Mouse (Mus musculus) large intestine, adult 2 months (tissue): Measurements from ENCODE around the gene Ankzf1. TPM values are rescaled to one million over a fixed set of nuclear protein-coding genes. Genes with fewer than 3 reads are reported as not detected.
"Not testable (repeated sequence)": the region's sequence is repeated elsewhere in the genome, so short reads cannot be mapped to it uniquely, and the experiment has no call there.

Experiments used
- DNase-seq: peaks from one replicate; pipeline ENCODE4 v3.0.0-alpha.2; 2012; ENCODE audit warnings: low read depth, low spot score
- WGBS: fragments of 180-500 bp; shearing (Covaris S2); methylation state at CpG from one replicate; pipeline ENCODE4 v1.1.7; 2018; 5-methylcytosine and 5-hydroxymethylcytosine counted together
- polyA plus RNA-seq: library from polyadenylated mRNA; depleted of rRNA; stranded (reverse); fragments of >200 nt; gene quantifications from 2 replicates; pipeline ENCODE4 v1.2.3, GENCODE M21; 2012

Gene Ankzf1
- polyA plus RNA-seq, 1 experiment = 19.2 TPM

DNA sequence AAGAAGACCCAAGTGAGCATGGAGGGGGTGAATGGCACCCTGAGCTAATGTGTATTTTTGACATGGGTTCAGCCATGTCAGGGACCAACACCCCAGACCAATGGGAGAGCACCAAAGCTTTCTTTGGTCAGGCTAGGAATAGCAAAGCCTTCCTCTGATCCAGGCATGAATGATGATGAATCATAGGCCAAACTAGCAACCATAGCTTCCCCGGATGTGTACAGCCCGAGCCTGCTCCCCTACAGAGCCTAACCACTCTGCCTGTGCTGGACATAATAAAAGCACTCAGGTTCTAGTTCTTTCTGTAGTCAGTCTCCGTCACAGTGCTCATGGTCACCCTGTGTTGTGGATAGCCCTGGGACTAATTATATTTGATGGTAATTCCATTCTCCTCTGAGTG, 29.6 kb downstream of the Ankzf1 start:
- 74% methylated on average over 3 of the region's 3 CpGs for WGBS
- no peak for DNase-seq

DNA sequence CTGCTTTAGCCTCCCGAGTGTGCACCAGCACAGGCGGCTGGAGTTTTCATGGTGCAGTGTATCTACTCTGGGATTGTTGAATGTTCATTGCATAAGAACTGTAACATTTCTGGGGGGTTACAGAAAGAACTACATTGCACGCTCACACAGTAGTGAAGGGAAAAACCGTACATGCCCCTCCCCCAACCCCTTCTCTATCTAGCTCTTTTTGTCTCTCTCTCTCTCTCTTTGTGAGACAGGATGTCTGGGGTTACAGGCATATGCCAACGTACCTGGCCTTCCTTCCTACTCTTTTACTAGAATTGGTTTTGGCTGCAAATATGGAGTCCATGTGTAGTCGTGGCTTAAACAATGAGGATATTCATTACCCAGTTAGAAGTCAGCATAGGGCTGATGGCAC, 31.0 kb downstream of the Ankzf1 start:
- 80% methylated on average over 6 of the region's 6 CpGs for WGBS
- no peak for DNase-seq

DNA sequence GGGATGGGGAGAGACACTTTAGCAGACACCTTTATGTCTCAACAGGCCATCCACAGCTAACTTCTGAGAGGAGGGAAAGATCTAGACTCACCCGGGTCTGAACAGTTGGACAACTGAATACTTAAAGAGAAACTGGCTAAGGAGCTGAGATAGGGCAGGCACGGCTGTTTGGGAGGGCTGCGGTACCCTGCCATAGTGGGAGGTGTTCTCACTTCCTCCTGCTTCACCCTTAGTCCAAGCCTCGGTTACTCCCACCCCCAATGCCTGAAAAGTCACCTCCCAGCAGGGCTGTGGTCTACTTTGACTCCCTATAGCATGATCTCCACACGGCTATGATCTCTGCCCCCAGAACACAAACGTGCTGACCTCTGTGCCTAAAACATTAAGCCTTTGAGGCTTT, 31.6 kb downstream of the Ankzf1 start:
- WGBS = 61% methylated on average over 6 of the region's 6 CpGs
- DNase-seq = no peak

DNA sequence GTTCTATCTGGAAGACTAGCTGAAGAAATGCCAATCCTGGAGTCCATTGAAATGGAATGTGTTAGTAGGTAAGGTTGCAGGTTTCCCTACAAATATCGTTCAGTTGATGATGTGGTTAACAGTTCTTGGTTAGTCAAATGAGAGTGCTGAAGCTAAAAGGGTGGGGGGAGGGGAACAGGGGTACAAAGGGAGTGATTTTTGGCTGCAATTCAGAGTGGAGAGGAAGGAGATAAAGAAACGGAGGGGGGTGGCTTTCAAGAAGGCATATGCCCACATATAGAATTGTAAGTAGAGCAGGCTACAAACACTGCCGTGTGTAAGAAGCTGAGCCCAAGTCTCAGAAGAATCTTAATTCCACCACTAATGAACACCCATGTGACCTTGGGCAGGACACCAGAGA, 33.5 kb downstream of the Ankzf1 start:
- DNase-seq = no peak
- WGBS = 61% methylated on average over 3 of the region's 3 CpGs

DNA sequence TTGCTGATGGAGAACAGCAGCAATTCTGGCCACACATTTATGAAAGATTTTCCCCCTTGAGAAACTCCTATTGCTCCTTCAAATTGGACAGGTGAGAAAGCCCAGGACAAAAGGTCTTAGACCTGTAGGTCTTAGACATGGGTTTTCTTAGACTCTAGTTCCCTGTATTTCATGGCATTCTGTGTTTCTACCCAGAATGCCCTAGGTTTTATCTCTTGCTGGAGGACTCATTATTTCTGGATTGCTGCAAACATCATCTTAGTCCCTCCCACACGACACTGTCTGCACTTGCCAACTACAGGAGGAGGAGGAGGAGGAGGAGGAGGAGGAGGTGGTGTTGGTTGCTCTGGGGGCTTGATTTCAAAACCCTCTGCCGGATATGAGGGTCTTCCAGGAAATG, 34.2 kb downstream of the Ankzf1 start:
- DNase-seq = no peak
- 50% methylated on average over 2 of the region's 2 CpGs for WGBS

DNA sequence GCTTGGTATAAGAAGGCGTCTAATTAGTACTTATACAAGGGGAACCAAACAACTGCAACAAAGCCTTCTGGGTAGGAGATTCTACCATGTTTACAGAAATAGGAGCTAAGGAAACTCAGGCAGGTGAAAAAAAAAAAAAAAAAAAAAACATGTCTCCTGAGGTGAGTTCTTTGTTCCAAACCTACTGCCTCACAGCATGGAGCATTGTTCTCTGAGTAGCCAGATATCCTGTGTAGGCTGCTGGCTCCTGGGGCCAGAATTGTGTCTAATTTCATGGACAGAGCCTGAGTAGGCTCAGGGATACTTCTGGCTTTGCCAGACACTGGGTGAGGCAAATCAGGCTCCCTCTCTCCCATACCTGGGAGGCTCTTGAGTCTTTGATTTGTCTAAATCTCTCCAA, 35.7 kb downstream of the Ankzf1 start:
- DNase-seq = no peak
- WGBS = 79% methylated on average over 1 of the region's 1 CpGs

DNA sequence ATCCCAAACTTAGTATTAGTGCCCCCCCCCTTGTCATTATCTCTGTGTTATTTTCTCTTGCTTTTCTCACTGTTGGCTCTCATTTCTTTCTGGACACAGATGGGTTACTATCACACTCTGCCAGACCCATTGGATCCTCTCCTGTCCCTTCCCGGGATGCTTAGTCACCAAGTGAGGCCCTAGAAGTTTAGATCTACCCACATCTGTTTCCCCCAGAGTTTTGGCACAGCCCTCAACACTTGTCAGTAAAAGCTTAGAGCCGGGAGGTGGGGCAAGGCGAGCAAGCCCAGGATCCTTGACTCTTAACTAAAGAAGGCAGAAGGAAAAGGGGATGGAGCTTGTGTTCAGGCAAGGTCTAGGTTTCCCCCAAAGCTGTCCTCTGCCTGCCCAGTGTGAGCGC, 37.2 kb downstream of the Ankzf1 start:
- DNase-seq = no peak
- whole genome bisulfite sequencing = 58% methylated on average over 4 of the region's 4 CpGs

DNA sequence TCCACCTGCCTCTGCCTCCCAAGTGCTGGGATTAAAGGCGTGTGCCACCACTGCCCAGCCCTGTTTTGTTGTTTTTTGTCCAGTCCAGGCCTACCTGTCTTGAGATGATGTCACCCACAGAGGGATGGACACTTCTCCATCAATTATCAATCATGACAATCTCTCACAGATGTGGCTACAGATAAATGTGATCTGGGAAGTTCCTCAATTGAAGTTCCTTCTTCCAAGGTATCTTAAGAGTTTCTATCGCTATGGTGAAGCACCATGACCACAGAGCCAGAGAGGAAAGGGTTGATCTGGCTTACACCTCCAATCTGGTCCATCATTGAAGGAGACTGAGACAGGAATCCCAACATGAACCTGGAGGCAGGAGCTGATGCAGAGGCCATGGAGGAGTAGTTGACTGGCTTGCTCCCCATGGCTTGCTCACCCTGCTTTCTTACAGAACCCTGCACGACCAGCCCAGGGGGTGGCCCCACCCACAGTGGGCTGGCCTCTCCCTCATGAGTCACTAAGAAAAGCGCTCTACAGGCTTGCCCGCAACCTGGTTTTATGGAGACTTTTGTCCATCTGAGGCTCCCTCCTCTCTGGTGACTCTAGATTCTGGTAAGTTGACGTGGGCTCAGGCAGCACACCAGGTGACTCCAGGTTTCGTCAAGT, 38.5 kb downstream of the Ankzf1 start:
- no peak for DNase-seq
- WGBS = 50% methylated on average over 7 of the region's 7 CpGs

DNA sequence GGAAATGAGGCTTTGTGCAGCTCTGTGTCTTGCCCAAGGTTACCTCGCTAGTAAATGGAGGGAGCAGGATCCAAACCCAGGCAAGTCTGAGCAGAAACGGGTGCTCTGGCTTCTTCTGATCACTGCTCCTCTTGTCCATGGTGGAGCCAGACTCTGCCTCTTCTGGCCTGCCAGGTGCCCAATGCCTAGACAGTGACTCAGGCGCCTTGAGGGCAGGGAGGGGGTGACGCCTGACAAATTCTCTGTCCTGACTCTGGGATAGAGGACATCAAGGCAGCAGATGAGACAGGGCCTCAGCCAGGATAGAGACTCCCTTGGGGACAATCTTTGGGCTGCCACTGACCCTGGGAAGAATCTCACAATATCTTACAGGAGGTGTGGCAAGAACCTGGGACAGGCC, 39.3 kb downstream of the Ankzf1 start:
- WGBS = 72% methylated on average over 4 of the region's 4 CpGs
- no peak for DNase-seq

DNA sequence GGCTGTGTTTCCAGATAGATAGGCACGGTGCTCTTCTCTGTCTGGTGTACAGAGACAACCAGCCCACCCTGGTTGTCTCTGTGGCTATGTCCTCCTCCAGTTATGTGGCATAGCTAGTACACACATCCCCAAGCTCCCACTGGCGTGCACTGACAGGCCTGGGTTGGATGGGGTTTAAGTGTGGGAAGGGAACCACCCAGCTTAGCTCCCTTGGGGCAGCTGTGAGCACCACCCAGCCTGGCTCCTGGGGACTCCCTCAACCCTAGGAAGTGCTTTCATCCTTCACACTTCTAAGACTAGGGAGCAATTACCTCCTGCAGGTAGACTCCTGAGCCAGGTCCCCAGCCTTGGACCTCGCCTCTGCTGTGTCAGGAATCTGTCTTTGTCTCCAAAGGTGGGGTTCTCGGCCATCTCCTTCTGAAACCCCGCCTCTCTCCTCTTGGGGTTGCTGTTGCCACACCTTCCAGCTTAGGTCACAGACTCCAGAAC, 39.8 kb downstream of the Ankzf1 start, which contains the start of gene A630095N17Rik:
TSS of gene A630095N17Rik (minus strand) at position 439 of the 489 bp plus-strand sequence.
- no peak for DNase-seq
- 69% methylated on average over 5 of the region's 5 CpGs for WGBS

DNA sequence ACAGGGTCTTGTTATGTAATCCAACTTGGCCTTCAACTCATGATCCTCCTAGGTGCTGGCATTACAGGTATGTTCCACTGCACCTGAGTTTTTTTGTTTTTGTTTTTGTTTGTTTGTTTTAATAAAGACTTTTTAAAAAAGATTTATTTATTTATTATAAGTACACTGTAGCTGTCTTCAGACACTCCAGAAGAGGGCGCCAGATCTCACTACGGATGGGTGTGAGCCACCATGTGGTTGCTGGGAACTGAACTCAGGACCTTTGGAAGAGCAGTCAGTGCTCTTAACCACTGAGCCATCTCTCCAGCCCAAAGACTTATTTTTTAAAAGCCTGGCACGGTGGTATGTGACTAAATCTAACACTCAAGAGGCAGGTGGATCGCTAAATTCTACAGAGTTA, 40.5 kb downstream of the Ankzf1 start:
- DNase-seq = not testable (repeated sequence)
- WGBS = 72% methylated on average over 4 of the region's 4 CpGs

DNA sequence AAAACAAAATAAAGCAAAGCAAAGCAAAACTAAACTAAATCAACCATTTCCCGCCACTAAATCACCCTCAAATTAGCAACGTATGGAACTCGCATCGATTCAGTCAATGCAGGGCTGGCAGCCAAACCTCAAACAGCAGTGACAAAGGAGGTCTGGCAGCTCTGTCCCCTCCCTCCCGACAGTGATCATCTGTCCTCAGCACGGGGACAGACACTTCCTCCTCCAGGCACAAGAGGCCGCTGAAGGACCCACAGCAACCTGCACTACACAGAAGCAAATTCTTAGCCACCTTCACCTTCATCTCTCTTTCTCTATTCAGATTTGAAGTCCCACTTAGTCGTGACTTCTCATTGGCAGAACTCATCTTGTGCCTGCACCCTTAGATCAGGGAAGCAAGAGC, 42.7 kb downstream of the Ankzf1 start:
- WGBS = 1% methylated on average over 8 of the region's 8 CpGs
- DNase-seq = no peak

DNA sequence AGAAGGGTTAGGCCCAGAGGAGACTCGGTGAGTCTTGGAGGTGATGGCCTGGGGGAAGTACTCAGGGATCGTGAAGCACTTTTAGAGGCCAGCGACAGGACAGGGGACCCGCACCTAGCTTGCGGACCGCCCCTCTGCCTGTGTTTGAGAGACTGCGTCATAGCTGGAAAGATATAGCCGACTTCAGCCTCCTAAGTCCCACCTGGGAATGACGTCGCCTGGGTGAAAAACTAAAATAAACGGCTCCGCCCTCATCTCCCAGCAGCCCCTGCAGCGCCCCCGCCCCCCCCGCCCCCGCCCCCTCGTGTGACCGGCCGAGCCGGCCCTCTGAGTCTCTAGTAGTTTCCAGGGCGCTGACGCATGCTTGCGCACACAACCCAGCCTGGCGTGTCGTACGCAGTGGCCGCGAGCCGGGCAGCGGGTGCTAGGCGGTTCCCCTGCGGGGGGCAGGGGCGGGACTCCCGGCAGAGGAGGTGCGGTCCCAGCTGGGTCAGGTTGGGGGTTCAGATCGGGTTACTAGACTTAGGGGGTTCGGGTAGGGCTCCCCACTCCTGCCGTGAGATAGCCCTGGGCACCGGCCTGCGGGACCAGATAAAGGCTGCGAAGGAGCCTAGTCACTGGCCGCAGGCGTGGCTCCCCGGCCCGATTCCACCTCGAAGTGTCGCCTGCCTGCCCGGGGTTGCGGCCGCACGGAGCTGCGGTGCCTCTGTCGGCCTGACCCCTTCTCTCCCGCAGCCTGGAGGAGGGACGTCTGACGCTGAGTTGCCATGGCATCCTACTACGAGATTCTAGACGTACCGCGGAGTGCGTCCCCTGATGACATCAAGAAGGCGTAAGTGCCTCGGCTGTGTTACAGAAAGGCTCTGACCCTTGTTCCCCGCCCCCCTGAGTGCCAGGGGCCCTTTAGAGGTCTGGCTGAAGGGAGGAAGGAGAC, 44.4 kb downstream of the Ankzf1 start, which contains the start of gene Dnajb2:
TSS of gene Dnajb2 (plus strand) at position 290 of the 934 bp plus-strand sequence.
- DNase-seq = no peak
- under 1% methylated on average over 64 of the region's 64 CpGs for WGBS

DNA sequence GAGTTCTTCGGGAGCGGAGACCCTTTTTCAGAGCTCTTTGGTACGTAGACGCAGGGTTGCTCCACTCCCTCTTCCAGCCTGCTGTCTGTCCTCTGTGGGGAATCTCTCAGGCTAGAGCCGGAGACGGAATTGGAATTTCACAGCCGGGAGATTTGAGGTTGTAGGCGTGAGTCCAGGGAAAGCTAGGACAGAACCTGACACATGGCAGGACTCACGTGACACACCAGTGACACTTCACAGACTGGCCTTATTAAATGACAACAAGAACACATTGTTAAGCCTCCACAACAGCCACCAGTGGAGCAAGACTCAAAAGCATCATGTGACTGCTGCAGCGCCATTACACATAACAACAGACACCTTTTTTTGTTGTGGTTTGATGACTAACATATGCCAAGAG, 47.6 kb downstream of the Ankzf1 start:
- 89% methylated on average over 10 of the region's 10 CpGs for WGBS
- DNase-seq = no peak

DNA sequence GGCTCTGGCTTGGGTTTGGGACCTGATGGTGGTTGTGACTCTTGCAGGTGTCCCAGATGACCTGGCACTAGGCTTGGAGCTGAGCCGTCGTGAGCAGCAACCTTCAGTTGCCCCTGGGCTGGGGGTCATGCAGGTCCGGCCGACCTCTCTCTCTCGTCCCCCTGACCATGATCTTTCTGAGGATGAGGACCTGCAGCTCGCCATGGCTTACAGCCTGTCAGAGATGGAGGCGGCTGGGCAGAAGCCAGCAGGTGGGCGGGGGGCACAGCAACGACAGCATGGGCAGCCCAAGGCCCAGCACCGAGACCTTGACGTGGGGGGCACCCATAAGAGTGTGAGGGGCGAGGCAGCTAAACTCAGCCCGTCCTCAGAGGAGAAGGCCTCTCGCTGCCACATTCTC, 51.5 kb downstream of the Ankzf1 start:
- 93% methylated on average over 14 of the region's 14 CpGs for WGBS

DNA sequence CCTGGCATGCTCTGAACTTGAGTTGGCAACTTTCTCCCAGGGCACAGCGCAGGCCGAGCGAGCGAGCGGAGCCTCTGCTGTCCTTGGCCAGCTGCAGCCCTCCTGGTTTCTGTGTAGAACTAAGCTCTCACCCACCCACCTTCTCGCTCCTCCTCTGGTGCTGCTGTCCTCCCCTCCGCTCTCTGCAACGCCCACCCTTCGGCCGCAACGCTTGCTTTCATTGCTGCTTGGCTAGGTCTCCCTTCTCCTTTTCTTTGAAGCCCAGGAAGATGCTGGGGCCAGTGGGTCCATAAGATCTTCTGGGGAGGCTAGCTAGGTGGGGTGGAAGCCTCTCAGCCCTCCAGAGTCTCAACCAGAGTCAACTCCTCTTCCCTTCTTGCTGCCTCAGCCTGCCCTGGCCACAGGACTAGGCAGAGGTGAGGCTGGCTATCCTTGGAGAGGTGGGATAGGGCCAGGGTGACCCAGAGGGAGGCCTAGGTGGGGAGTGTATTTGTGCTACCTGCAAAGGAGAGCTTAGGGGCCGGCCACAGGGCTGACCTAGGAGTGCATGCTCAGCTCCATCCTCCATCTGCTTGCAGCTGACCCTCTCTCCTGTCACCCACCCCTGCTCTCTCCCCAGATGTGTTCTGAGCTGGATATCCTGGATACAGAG, 52.4 kb downstream of the Ankzf1 start:
- WGBS = 95% methylated on average over 12 of the region's 12 CpGs
- no peak for DNase-seq

More for the DNA sequence above, 51.5 kb downstream of the Ankzf1 start:
- no peak for DNase-seq

DNA sequence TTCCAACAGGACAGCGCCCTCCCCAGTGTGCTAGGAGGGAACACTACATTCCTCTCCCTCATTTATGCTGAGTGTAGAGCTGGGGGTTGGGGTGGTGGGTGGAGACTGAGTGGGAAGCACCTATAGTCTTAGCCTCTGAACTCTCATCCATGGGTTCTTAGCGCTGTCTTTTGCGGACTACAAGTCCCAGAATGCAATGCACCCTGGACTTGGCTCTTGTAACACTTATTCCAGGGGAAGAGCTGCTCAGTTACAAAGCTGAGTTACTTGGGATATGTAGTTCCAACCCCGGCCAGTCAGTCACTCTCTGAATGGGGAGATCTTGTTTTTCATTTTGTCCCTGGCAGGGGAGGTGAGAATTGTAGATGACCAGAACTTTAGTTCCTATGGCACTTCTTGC, 52.9 kb downstream of the Ankzf1 start:
- DNase-seq = no peak
- 41% methylated on average over 4 of the region's 4 CpGs for WGBS

DNA sequence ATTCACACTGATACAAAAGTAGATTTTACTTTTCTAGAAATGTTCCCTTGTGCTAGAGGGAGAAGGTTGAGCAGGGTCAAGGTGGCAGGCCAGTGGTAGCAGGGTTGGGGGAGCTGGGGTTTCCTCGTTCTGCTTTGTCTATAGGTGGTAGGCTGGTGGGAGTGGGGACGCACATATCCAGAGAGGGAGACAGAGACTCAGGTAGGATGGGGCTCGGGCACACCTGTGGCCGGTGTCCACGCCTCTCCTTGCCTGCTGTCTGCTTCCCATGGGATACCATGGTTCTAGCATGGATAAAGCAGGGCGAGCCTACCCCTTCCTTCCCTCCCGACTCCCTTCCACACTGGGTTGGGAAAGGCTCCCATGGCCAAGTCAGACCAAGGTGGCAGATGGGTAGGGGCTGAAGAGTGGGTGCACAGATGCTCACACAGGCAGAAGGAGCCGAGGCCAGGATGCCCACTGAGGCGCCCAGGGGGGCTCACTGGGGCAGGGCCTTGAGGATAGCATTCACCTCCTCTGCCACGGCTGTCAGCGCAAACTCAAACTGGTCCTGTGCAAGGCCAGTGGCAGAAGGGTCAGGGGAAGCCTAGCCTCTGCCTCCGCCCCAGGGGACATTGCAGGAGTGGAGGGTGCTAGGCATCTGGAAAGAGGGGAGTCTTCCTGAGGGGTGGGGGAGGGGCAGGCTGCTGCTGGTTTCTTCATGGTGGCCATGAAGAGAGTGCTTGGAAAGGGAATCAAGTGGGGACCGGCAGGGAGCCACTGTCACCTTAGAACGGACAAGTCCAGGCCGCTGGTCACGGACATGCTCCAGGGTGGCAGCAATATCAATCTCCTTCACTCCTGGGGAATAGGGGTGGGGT, 55.4 kb downstream of the Ankzf1 start:
- WGBS = 84% methylated on average over 16 of the region's 16 CpGs
- DNase-seq = no peak

DNA sequence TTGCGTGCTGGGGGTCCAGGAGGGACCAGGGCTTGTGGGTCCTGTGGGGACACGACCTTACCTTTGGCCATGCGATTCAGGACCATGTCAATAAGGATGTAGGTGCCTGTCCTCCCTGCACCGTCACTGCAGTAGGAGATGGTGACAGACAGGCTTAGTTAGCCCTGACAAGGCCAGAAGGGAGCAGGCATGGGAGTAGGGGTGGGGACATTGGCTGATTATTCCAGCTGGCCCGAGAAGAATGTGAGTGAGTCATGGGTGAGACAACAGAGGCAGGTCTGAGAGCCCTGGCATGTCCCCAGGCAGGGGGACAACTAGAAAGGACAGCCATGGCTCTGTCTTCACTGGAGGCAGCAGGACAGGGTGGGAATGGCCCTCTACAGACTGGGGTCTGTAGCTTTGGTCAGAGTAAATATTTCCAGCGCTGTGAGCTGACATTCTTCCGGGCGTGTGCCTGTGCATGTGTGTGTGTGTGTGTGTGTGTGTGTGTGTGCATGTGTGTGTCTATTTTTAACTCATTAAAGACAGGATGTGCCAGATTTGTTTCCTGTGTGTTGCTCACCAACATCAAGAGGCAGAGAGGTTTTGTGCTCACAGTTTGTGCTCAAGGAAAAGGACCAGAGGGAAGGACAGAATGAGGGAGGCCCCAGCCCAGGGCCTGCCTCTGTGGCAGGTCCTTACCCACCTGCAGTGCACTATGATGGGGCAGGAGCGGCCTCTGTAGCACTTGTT, 56.3 kb downstream of the Ankzf1 start:
- WGBS = 33% methylated on average over 9 of the region's 9 CpGs
- no peak for DNase-seq
